Mouse (Mus musculus) retina, postnatal 1 day (tissue): ENCODE data around the gene Rpl18a.
A peak's percentile ranks its signal among the peaks of the same experiment; 100 is the strongest.

ENCODE experiments used
- DNase-seq: peaks from one replicate; pipeline ENCODE4 v3.0.0-alpha.2; 2012

Gene Rpl18a

GRCm38 (mm10) chr8:70897021-70897680, at the start of gene Rpl18a:
TSS of gene Rpl18a (minus strand) at chr8:70897412.
- peak; percentile 100 for DNase-seq

- DNase-seq: no peak
These were observed 46.0 kb upstream of the Rpl18a start for GRCm38 (mm10) chr8:70943187-70943586.

GRCm38 (mm10) chr8:70941478-70941877, 44.3 kb upstream of the Rpl18a start:
- DNase-seq: no peak

GRCm38 (mm10) chr8:70937200-70937599, 40.0 kb upstream of the Rpl18a start:
- no peak for DNase-seq

GRCm38 (mm10) chr8:70934786-70935185, 37.6 kb upstream of the Rpl18a start:
- DNase-seq: no peak

- no peak for DNase-seq
These were observed 35.8 kb upstream of the Rpl18a start for GRCm38 (mm10) chr8:70933036-70933435.

- DNase-seq: no peak
These were observed 34.5 kb upstream of the Rpl18a start for GRCm38 (mm10) chr8:70931731-70932130.

- DNase-seq: no peak
These were observed 31.6 kb upstream of the Rpl18a start for GRCm38 (mm10) chr8:70928778-70929322.

GRCm38 (mm10) chr8:70928096-70928495, 30.9 kb upstream of the Rpl18a start:
- DNase-seq: no peak

- DNase-seq: no peak
These were observed 29.2 kb upstream of the Rpl18a start for GRCm38 (mm10) chr8:70926396-70926795.

- no peak for DNase-seq
These were observed 28.5 kb upstream of the Rpl18a start for GRCm38 (mm10) chr8:70925754-70926153.

- DNase-seq: no peak
These were observed 26.9 kb upstream of the Rpl18a start for GRCm38 (mm10) chr8:70924151-70924550.

- DNase-seq: no peak
These were observed 23.1 kb upstream of the Rpl18a start for GRCm38 (mm10) chr8:70920049-70920922.

GRCm38 (mm10) chr8:70914704-70915103, 17.5 kb upstream of the Rpl18a start:
- no peak for DNase-seq

- DNase-seq: no peak
These were observed 16.3 kb upstream of the Rpl18a start for GRCm38 (mm10) chr8:70913523-70913922.

GRCm38 (mm10) chr8:70912955-70913354, 15.7 kb upstream of the Rpl18a start:
- DNase-seq: no peak

- no peak for DNase-seq
These were observed 14.4 kb upstream of the Rpl18a start for GRCm38 (mm10) chr8:70911596-70911995.

GRCm38 (mm10) chr8:70907518-70907917, 10.3 kb upstream of the Rpl18a start:
- no peak for DNase-seq

GRCm38 (mm10) chr8:70905831-70906736, 8.9 kb upstream of the Rpl18a start, which contains the start of gene Map1s:
TSS of gene Map1s (plus strand) at chr8:70905932.
- peak; percentile 95 for DNase-seq

- DNase-seq: no peak
These were observed 8.2 kb upstream of the Rpl18a start for GRCm38 (mm10) chr8:70905463-70905830.

GRCm38 (mm10) chr8:70904532-70904931, 7.3 kb upstream of the Rpl18a start:
- no peak for DNase-seq

- DNase-seq: no peak
These were observed 6.4 kb upstream of the Rpl18a start for GRCm38 (mm10) chr8:70903582-70903981.

- no peak for DNase-seq
These were observed 5.9 kb upstream of the Rpl18a start for GRCm38 (mm10) chr8:70903112-70903511.
